Mouse (Mus musculus): ENCODE data around the gene 3110082J24Rik. TPM values are rescaled to one million over a fixed set of nuclear protein-coding genes. Genes with fewer than 3 reads are reported as not detected.

The 3110082J24Rik gene
- polyA plus RNA-seq (2021; fragmentation: Nextera tagmentation) = 0.93 and 6.4 TPM in 2 replicates
- long read RNA-seq, experiment 1, partial matches to known transcripts = 0 of 1 reads
- long read RNA-seq, experiment 1, other reads (novel, unspliced or antisense) = 0 of 1 reads
- long read RNA-seq, experiment 2, partial matches to known transcripts = 0 of 2 reads
- long read RNA-seq, experiment 2, other reads (novel, unspliced or antisense) = 2 of 2 reads

GRCm38 (mm10) chr5:30105668-30106300 is at the start of gene 3110082J24Rik:
Gene 3110082J24Rik (minus strand): TSS chr5:30106086.

DNA sequence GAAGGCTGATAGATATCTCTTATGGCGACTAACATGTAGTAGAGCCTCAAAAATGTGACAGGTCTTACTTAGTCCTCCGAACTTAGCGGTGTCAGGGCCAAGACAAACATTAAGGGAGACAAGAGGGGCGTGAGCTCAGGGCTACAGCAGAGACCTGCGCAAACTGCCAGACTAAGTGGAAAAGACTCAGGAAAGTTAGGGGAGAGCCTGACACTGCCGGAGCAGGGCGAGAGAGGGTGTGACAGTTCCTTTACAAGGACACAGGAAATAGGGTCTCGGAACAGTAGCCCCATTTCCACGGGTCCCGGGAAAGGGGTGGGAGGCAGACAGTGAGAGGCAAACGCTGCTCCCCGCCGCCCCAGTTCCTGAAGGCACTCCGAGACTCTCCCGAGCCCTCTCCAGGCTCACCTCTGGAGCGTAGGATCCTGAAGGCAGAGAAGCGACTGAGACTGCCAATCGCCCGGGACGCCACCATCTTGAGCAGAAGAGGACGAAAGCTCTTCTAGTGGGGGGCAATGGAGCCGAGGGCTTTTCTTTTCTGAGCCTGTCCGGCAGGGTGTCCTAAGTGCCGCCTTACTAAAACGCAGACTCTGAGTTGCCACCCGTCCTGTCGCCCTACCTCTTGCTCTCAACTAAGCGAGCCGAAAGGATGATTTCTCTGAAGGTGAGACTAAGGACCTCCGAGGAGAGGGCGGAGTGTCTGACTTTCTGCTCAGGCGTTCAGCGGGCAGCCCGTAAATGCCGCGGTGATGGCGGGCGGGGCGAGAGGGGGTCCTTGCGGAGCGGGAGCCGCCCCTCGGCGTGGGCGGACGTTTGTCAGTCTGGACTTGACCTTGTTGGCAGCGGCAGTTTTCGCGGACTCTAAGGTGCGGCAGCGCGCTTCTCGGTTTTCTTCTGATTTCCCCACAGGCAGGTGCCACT is 48.8 kb upstream of the 3110082J24Rik start, which contains the start of the genes Hadha and Hadhb:
Gene Hadha, minus strand, starts transcription at position 689 of the 921 bp plus-strand sequence.
Gene Hadhb, plus strand, starts transcription at position 775 of the 921 bp plus-strand sequence.

DNA sequence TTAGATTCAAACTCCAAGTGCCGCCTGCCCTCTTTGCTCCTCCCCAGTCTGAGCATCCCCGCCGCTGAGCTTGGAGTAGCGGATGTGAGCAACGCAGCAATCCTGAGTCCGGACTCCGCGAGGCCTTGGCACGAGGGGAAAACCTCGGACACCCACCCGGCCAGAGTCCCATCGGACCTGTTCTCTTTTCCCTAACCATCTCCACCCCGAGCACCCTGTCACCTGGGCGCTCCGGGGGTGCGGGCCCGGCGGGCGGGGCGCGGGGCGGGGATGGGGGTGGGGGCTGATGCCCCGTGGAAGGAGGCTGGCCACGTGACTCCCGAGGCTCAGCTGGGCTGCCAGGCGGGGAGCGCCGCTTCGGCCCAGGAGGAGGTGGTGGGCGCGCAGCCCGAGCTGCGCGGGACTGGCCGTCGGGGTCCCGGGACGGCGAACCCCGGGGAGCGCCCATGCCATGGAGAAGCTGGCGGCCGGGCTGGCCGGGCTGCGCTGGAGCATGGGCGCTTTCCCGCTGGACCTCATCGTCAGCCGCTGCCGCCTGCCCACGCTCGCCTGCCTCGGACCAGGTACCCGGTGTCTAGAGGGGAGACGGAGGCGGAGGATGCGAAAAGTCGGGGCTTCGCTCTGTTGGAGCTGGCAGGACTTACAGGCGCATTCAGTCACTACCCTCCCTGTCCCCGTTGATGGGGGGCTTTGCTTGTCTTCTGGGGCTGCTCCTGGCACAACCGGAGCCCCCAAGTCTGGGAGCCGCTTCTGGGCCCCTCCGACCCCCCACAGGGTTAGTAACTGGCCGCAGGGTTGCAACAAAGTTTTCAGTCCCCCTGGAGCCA is 832 bp downstream of the 3110082J24Rik start, which contains the start of gene Garem2:
Gene Garem2, plus strand, starts transcription at position 321 of the 827 bp plus-strand sequence.

GRCm38 (mm10) chr5:30072825-30073821 is 32.8 kb downstream of the 3110082J24Rik start, which contains the start of gene Tyms:
Gene Tyms (minus strand): TSS chr5:30073617.

Other genes starting within 250 kb of the 3110082J24Rik start
- 0.11 TPM in 1 of 2 replicates, not detected in the other for gene Il6, start 93.0 kb downstream of the 3110082J24Rik start, polyA plus RNA-seq (2021; fragmentation: Nextera tagmentation)
- gene Tyms, start 32.5 kb downstream of the 3110082J24Rik start, polyA plus RNA-seq (2021; fragmentation: Nextera tagmentation) = 3.7 and 4.1 TPM in 2 replicates
- gene Garem2, start 925 bp downstream of the 3110082J24Rik start, polyA plus RNA-seq (2021; fragmentation: Nextera tagmentation) = 0.99 and 5.0 TPM in 2 replicates
- 36.1 and 43.7 TPM in 2 replicates for gene Hadha, start 49.1 kb upstream of the 3110082J24Rik start, polyA plus RNA-seq (2021; fragmentation: Nextera tagmentation)
- 112 and 115 TPM in 2 replicates for gene Hadhb, start 49.2 kb upstream of the 3110082J24Rik start, polyA plus RNA-seq (2021; fragmentation: Nextera tagmentation)
- gene Adgrf3, start 99.6 kb upstream of the 3110082J24Rik start, polyA plus RNA-seq (2021; fragmentation: Nextera tagmentation) = not detected in 2 replicates
- 14.2 and 14.3 TPM in 2 replicates for gene Selenoi, start 126.5 kb upstream of the 3110082J24Rik start, polyA plus RNA-seq (2021; fragmentation: Nextera tagmentation)
- gene Drc1, start 175.3 kb upstream of the 3110082J24Rik start, polyA plus RNA-seq (2021; fragmentation: Nextera tagmentation) = 9.9 and 13.2 TPM in 2 replicates